Mouse (Mus musculus) spleen, adult 10 weeks (tissue): ENCODE results near the gene Pik3ap1. TPM values are rescaled to one million over a fixed set of nuclear protein-coding genes. Genes with fewer than 3 reads are reported as not detected.

Source experiments
- polyA plus RNA-seq: library from polyadenylated mRNA; stranded (reverse); fragments of 350-450 nt; fragmentation: Illumina TruSeq; extraction: RNeasy Lipid Tissue Mini Kit (QIAGEN cat#74804); gene quantifications from one replicate; pipeline ENCODE4 v1.2.3, GENCODE M21; 2015; ENCODE audit warnings: low replicate concordance; ENCODE audit not compliant: insufficient read depth

The Pik3ap1 gene
- 94.1 TPM for polyA plus RNA-seq

DNA sequence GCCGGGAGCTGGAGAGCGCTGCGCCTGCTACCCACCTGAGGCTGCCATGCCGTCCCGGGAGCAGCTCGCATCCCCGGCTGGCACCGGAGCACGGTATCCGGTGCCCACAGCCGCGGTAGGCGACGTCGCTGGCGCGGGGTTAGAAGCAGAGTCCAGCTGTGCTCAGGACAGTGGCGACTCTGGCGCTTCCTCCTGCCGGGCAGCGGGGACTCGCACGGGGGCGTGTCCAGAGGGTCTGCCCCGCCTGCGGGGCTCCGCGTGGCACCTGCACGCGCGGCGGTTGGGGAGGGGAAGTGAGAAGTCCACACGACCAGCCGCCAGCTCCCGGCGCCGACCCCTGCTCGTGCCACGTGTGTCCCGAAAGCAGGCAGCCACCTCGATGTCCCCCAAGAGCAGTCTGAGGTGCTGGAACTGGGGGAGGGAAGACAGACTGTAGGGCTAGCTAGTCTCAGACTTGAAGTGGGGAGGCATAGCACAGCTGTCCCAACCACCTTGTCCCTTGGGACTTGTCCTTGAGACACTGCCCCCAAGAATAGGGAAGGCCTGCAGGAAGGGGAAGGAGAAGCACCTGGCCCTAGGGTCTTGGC lies at the start of gene Pik3ap1:
Gene Pik3ap1 (minus strand): TSS at position 181 of the 587 bp plus-strand sequence.

DNA sequence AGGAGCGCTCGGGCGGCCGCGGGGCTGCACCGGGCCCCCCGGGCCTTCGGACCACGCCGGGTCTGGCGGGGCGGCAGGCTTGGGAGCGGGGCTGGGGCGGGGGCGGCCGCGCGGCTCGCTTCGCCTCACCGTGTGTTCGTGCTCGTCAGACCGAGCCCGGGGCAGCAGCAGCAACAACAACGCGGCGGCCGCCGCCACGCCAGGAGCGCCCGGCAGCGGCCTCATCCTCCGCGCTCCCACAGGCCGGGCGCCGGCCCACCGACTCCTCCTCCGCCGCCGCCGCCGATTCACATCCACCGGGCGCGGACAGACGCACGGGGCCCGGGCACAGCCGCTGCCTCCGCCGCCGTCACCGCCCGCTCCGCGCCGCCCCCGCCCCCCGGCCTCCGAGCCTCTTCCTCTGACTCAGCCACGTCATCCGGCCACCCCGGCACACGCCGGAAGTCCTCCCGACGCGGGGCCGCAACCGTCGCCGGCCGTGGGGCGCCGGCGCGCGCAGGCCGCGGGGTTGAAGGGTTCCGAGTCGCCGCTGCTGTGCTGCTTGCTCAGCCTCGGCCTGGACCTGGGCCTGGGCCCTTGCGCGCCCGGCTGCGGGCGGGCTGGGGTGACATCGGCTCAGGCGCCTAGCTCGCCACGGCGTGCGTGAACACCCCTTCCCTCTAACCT lies 121.1 kb downstream of the Pik3ap1 start, which contains the start of gene Tm9sf3:
Gene Tm9sf3 (minus strand): TSS at position 368 of the 666 bp plus-strand sequence.

Other genes starting within 250 kb of the Pik3ap1 start
- not detected for gene Tll2, start 178.3 kb downstream of the Pik3ap1 start, polyA plus RNA-seq
- 230 TPM for gene Tm9sf3, start 121.1 kb downstream of the Pik3ap1 start, polyA plus RNA-seq
- 15.9 TPM for gene Lcor, start 97.5 kb upstream of the Pik3ap1 start, polyA plus RNA-seq
- 8.0 TPM for gene Gm340, start 197.3 kb upstream of the Pik3ap1 start, polyA plus RNA-seq